Mouse (Mus musculus): Measurements from ENCODE around the gene Tex2. TPM values are rescaled to one million over a fixed set of nuclear protein-coding genes. Genes with fewer than 3 reads are reported as not detected.

Gene Tex2
- total RNA-seq, 2 experiments from 2014 or later: 59.2 to 65.5 TPM

GRCm38 (mm10) chr11:106479619-106480529, 133.3 kb downstream of the Tex2 start:
- Histone ChIP-seq H3K27ac (no peak overlapping the region), H3K4me3 (no peak overlapping the region)
- DNase-seq: no peak
- no peak for TF ChIP-seq CTCF (IDR thresholded peaks at IDR 0.05)
- intact Hi-C loops (cut with DNase I): loop anchor here (10.0 kb wide), 1 partner anchor 205 kb away; the partner anchor contains the start of genes Smarcd2 and Tcam1

- Histone ChIP-seq H3K4me3 (no peak overlapping the region), H3K27ac (no peak overlapping the region)
- DNase-seq: no peak
- intact Hi-C loops (cut with DNase I): no loop called here
- TF ChIP-seq CTCF (IDR thresholded peaks at IDR 0.05): no peak
Measured at GRCm38 (mm10) chr11:106478745-106479144, 134.5 kb downstream of the Tex2 start.

GRCm38 (mm10) chr11:106477505-106478160, 135.6 kb downstream of the Tex2 start:
- no peak for TF ChIP-seq CTCF (IDR thresholded peaks at IDR 0.05)
- no peak for DNase-seq
- no peak overlapping the region for H3K27ac ChIP-seq
- intact Hi-C loops (cut with DNase I): no loop called here
- H3K4me3 ChIP-seq: no peak overlapping the region

GRCm38 (mm10) chr11:106475309-106475708, 137.9 kb downstream of the Tex2 start:
- intact Hi-C loops (cut with DNase I): no loop called here
- DNase-seq: no peak
- no peak for TF ChIP-seq CTCF (IDR thresholded peaks at IDR 0.05)
- H3K4me3 ChIP-seq: no peak overlapping the region
- no peak overlapping the region for H3K27ac ChIP-seq

- Histone ChIP-seq H3K27ac (no peak overlapping the region), H3K4me3 (no peak overlapping the region)
- TF ChIP-seq CTCF (IDR thresholded peaks at IDR 0.05): no peak
- intact Hi-C loops (cut with DNase I): no loop called here
- DNase-seq: no peak
Measured at GRCm38 (mm10) chr11:106471629-106472028, 141.6 kb downstream of the Tex2 start.

- intact Hi-C loops (cut with DNase I): no loop called here
- no peak for DNase-seq
- no peak for TF ChIP-seq CTCF (IDR thresholded peaks at IDR 0.05)
- no peak overlapping the region for H3K4me3 ChIP-seq
- no peak overlapping the region for H3K27ac ChIP-seq
Measured at GRCm38 (mm10) chr11:106468509-106468908, 144.7 kb downstream of the Tex2 start.

GRCm38 (mm10) chr11:106465932-106466331, 147.3 kb downstream of the Tex2 start:
- intact Hi-C loops (cut with DNase I): no loop called here
- TF ChIP-seq CTCF (IDR thresholded peaks at IDR 0.05): no peak
- no peak for DNase-seq
- H3K4me3 ChIP-seq: no peak overlapping the region
- no peak overlapping the region for H3K27ac ChIP-seq

- intact Hi-C loops (cut with DNase I): no loop called here
- DNase-seq: no peak
- Histone ChIP-seq H3K4me3 (no peak overlapping the region), H3K27ac (no peak overlapping the region)
- no peak for TF ChIP-seq CTCF (IDR thresholded peaks at IDR 0.05)
Measured at GRCm38 (mm10) chr11:106465545-106465903, 147.7 kb downstream of the Tex2 start.

- intact Hi-C loops (cut with DNase I): no loop called here
- TF ChIP-seq CTCF (IDR thresholded peaks at IDR 0.05): no peak
- Histone ChIP-seq H3K27ac (no peak overlapping the region), H3K4me3 (no peak overlapping the region)
- no peak for DNase-seq
Measured at GRCm38 (mm10) chr11:106464681-106465544, 148.3 kb downstream of the Tex2 start.

- intact Hi-C loops (cut with DNase I): no loop called here
- H3K4me3 ChIP-seq: no peak overlapping the region
Measured at GRCm38 (mm10) chr11:106463845-106464244, 149.4 kb downstream of the Tex2 start.

GRCm38 (mm10) chr11:106462309-106462708, 150.9 kb downstream of the Tex2 start:
- no peak overlapping the region for H3K27ac ChIP-seq
- intact Hi-C loops (cut with DNase I): no loop called here
- no peak for TF ChIP-seq CTCF (IDR thresholded peaks at IDR 0.05)
- no peak for DNase-seq
- H3K4me3 ChIP-seq: no peak overlapping the region

More at GRCm38 (mm10) chr11:106463845-106464244, 149.4 kb downstream of the Tex2 start:
- H3K27ac ChIP-seq: no peak overlapping the region
- DNase-seq: no peak
- no peak for TF ChIP-seq CTCF (IDR thresholded peaks at IDR 0.05)

- no peak for DNase-seq
- no peak for TF ChIP-seq CTCF (IDR thresholded peaks at IDR 0.05)
Measured at GRCm38 (mm10) chr11:106461145-106461932, 151.9 kb downstream of the Tex2 start.

More at GRCm38 (mm10) chr11:106461145-106461932, 151.9 kb downstream of the Tex2 start:
- intact Hi-C loops (cut with DNase I): no loop called here
- no peak overlapping the region for H3K27ac ChIP-seq
- H3K4me3 ChIP-seq: no peak overlapping the region

All from gastrocnemius, adult 2 months (tissue).